Mouse (Mus musculus): Measurements from ENCODE around the gene Crybb3. TPM values are rescaled to one million over a fixed set of nuclear protein-coding genes. Genes with fewer than 3 reads are reported as not detected.

The Crybb3 gene
- polyA plus RNA-seq, 1 experiment from 2014 or later = 1.1 TPM

DNA sequence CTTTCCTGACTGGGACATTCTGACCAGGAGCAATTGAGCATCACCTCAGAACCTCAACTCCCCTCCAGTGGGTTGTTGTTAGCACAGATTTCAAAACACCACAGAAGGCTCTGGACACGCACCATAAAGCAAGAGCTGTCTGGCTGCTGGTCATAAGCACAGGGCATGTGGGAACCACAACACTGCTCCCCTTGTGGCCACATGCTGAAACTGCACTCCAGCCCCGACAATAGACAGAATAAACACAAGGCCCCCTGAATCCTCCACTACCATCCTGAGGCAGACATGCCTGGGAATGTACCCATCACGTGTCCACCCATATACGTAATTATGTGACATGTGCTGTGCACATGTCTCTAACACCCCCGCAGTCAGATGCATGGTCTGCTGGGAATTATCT lies 9.8 kb upstream of the Crybb3 start:
- Histone ChIP-seq H3K4me1 (ENCODE audit: insufficient read depth) (no peaks in the 10 kb centered on the region; the same call in 1 of the 2 replicates), H3K4me2 (no peak overlapping the region), H3K27ac (ENCODE audit: low read depth) (no peak overlapping the region), H3K27me3 (ENCODE audit: insufficient read depth, low read length) (no peaks in the 10 kb centered on the region), H3K9ac (no peak overlapping the region), H3K4me3 (ENCODE audit: low read depth, low read length) (no peak overlapping the region), H3K36me3 (ENCODE audit: insufficient read depth) (peaks cover 23% of the 10 kb centered on the region; the same call in 1 of the 2 replicates), H3K9me3 (ENCODE audit: low read depth, low read length) (no peaks in the 10 kb centered on the region)
- WGBS = 56% methylated on average over 5 of the region's 5 CpGs
- peak; percentile 86 for TF ChIP-seq CTCF (IDR thresholded peaks at IDR 0.05; ENCODE audit: low read depth)
- DNase-seq (peak; percentile 76), ATAC-seq (ENCODE audit: insufficient read depth) (0 out of 2 replicates have a peak, but pooled peaks have one; percentile 13)

DNA sequence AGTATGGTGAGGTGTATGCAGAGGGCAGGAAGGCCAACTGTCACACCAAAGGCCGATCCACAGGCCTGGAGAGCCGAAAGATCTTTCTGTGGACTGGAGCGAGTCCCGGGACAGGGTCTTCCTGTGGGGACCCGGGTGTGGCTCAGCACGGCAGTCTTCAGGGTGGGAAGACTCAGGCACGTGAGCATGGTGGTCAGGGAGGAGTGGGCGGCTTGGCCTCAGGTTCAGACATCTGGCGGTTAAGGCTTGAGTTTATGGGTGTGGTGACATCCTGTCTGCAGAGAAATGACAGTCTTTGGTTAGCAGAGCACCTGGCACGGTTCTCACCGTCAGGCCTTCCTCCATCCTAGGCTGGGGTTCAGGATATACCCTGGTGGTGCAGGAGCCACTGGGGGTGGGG lies 9.4 kb upstream of the Crybb3 start:
- H3K4me3 ChIP-seq (ENCODE audit: low read depth, low read length) = no peak overlapping the region
- no peak overlapping the region for H3K9ac ChIP-seq
- DNase-seq (no peak), ATAC-seq (ENCODE audit: insufficient read depth) (no peak)
- 81% methylated on average over 11 of the region's 11 CpGs for WGBS
- H3K36me3 ChIP-seq (ENCODE audit: insufficient read depth) = peaks cover 23% of the 10 kb centered on the region; the same call in 1 of the 2 replicates
- no peak for TF ChIP-seq CTCF (IDR thresholded peaks at IDR 0.05; ENCODE audit: low read depth)
- no peak overlapping the region for H3K27ac ChIP-seq (ENCODE audit: low read depth)
- H3K4me1 ChIP-seq (ENCODE audit: insufficient read depth) = no peaks in the 10 kb centered on the region; the same call in 1 of the 2 replicates
- no peak overlapping the region for H3K4me2 ChIP-seq
- no peaks in the 10 kb centered on the region for H3K9me3 ChIP-seq (ENCODE audit: low read depth, low read length)
- no peaks in the 10 kb centered on the region for H3K27me3 ChIP-seq (ENCODE audit: insufficient read depth, low read length)

DNA sequence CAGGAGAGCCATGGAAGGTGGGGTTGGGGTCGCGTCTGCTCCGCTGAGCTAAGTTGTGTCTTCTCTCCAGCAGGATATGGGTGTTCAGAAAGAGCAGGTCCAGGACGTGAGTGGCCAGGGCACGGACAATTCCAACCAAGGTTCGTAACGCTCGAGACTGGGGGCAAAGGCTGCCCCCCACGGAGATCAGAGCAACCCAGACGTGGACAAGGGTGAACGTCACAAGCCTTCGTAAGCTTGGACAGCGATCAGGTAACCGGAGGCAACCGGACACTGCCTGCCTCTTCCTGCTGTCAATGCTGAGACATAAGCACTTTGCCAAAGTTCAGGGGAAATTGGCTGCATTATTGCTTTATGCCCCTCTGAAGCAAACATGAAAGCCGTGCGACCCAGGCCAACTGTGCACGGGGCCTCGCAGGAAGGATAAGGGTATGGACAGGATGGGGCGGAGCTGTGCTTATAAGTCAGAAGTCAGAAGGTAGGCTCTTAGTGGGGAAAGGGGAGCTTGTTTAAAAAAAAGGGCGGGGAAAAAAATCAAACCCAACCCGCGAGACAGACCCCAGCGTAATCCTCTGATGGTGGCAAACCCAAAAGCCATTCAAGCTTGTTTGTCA lies 8.8 kb upstream of the Crybb3 start:
- Histone ChIP-seq H3K36me3 (ENCODE audit: insufficient read depth) (peaks cover 23% of the 10 kb centered on the region; the same call in 1 of the 2 replicates), H3K9ac (no peak overlapping the region), H3K27ac (ENCODE audit: low read depth) (no peak overlapping the region), H3K4me1 (ENCODE audit: insufficient read depth) (no peaks in the 10 kb centered on the region; the same call in 1 of the 2 replicates), H3K27me3 (ENCODE audit: insufficient read depth, low read length) (no peaks in the 10 kb centered on the region), H3K4me3 (ENCODE audit: low read depth, low read length) (no peak overlapping the region), H3K9me3 (ENCODE audit: low read depth, low read length) (no peaks in the 10 kb centered on the region), H3K4me2 (no peak overlapping the region)
- WGBS = 87% methylated on average over 24 of the region's 24 CpGs
- ATAC-seq (ENCODE audit: insufficient read depth) (no peak), DNase-seq (no peak)
- no peak for TF ChIP-seq CTCF (IDR thresholded peaks at IDR 0.05; ENCODE audit: low read depth)

DNA sequence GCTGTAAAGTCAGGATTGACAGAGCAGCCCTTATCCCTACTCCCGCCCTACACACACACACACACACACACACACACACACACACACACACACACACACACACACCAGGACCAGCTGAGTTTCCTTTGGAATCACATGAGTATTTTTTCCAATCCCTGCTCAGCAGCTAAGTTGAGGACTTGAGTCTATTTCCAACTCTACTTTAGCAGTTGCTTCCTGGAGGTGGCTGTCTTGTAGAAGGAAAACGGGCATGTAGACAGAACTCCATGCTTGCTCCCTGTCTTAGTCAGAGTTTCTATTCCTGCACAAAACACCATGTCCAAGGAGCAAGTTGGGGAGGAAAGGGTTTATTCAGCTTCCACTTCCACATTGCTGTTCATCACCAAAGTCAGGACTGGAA lies 6.1 kb upstream of the Crybb3 start:
- Histone ChIP-seq H3K4me2 (no peak overlapping the region), H3K9me3 (ENCODE audit: low read depth, low read length) (no peaks in the 10 kb centered on the region), H3K4me1 (ENCODE audit: insufficient read depth) (no peaks in the 10 kb centered on the region; the same call in 1 of the 2 replicates), H3K27me3 (ENCODE audit: insufficient read depth, low read length) (no peaks in the 10 kb centered on the region), H3K27ac (ENCODE audit: low read depth) (no peak overlapping the region), H3K4me3 (ENCODE audit: low read depth, low read length) (no peak overlapping the region), H3K9ac (no peak overlapping the region), H3K36me3 (ENCODE audit: insufficient read depth) (peaks cover 15% of the 10 kb centered on the region; the same call in 1 of the 2 replicates)
- TF ChIP-seq CTCF (IDR thresholded peaks at IDR 0.05; ENCODE audit: low read depth) = no peak
- no peak for ATAC-seq (ENCODE audit: insufficient read depth)
- 75% methylated on average over 2 of the region's 2 CpGs for WGBS
- no peak for DNase-seq

DNA sequence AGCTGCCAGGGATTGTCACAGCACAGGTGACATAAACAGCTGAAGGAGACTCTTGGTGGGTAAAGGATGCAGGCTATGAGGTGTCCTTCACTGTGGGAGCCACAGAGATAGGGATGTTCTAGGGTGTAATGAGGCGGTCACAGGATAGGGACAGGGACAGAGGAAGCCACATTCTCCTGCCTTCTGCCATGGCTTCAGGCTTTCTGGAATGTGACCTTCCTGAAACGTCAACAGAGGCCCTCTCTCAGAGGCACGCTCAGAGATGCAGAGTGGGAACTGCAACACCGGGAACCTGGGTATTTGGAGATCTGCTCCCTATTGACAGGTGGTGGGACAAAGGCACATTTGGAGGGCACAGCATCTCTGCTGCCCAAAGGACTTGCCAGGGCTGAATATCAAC lies 5.6 kb upstream of the Crybb3 start:
- no peaks in the 10 kb centered on the region for H3K27me3 ChIP-seq (ENCODE audit: insufficient read depth, low read length)
- H3K27ac ChIP-seq (ENCODE audit: low read depth) = no peak overlapping the region
- H3K4me1 ChIP-seq (ENCODE audit: insufficient read depth) = no peaks in the 10 kb centered on the region; the same call in 1 of the 2 replicates
- no peak overlapping the region for H3K4me3 ChIP-seq (ENCODE audit: low read depth, low read length)
- ATAC-seq (ENCODE audit: insufficient read depth) (no peak), DNase-seq (no peak)
- TF ChIP-seq CTCF (IDR thresholded peaks at IDR 0.05; ENCODE audit: low read depth) = no peak
- H3K9me3 ChIP-seq (ENCODE audit: low read depth, low read length) = no peaks in the 10 kb centered on the region
- H3K36me3 ChIP-seq (ENCODE audit: insufficient read depth) = peaks cover 14% of the 10 kb centered on the region; the same call in 1 of the 2 replicates
- 36% methylated on average over 4 of the region's 4 CpGs for WGBS
- H3K4me2 ChIP-seq = no peak overlapping the region
- no peak overlapping the region for H3K9ac ChIP-seq

DNA sequence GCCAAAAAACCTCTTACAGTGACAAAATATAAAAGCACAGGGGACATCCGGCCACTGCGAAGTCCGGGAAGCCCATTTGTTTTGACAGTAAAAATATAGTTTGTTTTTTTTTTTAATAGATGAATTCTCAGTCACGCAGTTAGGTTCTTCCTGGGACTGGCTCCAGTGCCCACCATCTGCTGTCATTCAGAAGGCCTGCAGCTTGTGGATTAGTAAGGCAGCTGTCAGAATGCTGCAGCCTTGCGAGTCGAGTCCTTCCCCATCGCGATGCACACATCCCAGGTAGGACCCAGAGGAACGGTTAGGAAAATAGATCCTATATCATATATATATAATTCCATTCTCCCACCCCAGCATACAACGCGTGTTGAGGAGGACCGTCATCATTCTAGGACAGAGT lies 5.1 kb upstream of the Crybb3 start:
- no peak for DNase-seq
- no peak overlapping the region for H3K4me3 ChIP-seq (ENCODE audit: low read depth, low read length)
- no peaks in the 10 kb centered on the region; the same call in 1 of the 2 replicates for H3K4me1 ChIP-seq (ENCODE audit: insufficient read depth)
- no peak for ATAC-seq (ENCODE audit: insufficient read depth)
- no peaks in the 10 kb centered on the region for H3K27me3 ChIP-seq (ENCODE audit: insufficient read depth, low read length)
- 63% methylated on average over 12 of the region's 12 CpGs for WGBS
- no peak for TF ChIP-seq CTCF (IDR thresholded peaks at IDR 0.05; ENCODE audit: low read depth)
- H3K27ac ChIP-seq (ENCODE audit: low read depth) = no peak overlapping the region
- H3K36me3 ChIP-seq (ENCODE audit: insufficient read depth) = peaks cover 12% of the 10 kb centered on the region; the same call in 1 of the 2 replicates
- no peaks in the 10 kb centered on the region for H3K9me3 ChIP-seq (ENCODE audit: low read depth, low read length)
- H3K4me2 ChIP-seq = no peak overlapping the region
- H3K9ac ChIP-seq = no peak overlapping the region

DNA sequence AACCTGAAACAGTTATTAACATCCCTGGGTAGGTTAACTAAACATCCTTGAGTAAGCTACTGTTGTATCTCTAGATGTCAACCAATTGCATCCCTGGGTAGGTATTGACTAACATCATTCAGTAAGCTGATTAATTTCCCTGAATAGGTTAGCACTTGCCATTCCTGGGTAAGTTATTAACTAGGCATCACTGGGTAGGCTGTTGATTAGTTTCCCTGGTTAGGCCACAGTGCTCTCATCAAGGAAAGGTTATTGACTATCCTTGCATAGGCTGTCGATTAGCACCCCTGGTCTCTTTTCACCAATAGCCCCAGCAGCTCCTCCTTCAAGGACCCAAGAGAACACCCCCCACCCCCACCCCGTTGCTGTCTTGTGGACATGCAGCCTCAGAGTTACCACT lies 4.5 kb upstream of the Crybb3 start:
- 56% methylated on average over 2 of the region's 2 CpGs for WGBS
- H3K9ac ChIP-seq = no peak overlapping the region
- no peak overlapping the region for H3K27ac ChIP-seq (ENCODE audit: low read depth)
- no peaks in the 10 kb centered on the region; the same call in 1 of the 2 replicates for H3K4me1 ChIP-seq (ENCODE audit: insufficient read depth)
- DNase-seq (no peak), ATAC-seq (ENCODE audit: insufficient read depth) (no peak)
- H3K4me2 ChIP-seq = no peak overlapping the region
- no peak for TF ChIP-seq CTCF (IDR thresholded peaks at IDR 0.05; ENCODE audit: low read depth)
- no peaks in the 10 kb centered on the region for H3K27me3 ChIP-seq (ENCODE audit: insufficient read depth, low read length)
- H3K4me3 ChIP-seq (ENCODE audit: low read depth, low read length) = no peak overlapping the region
- no peaks in the 10 kb centered on the region for H3K9me3 ChIP-seq (ENCODE audit: low read depth, low read length)
- peaks cover 9% of the 10 kb centered on the region; the same call in 1 of the 2 replicates for H3K36me3 ChIP-seq (ENCODE audit: insufficient read depth)
